Mouse (Mus musculus) c-Kit-positive CD71-positive TER-119-positive erythroid progenitor cells, embryonic 14.5 days (primary cell): ENCODE data around the gene Tnp2.
A peak's percentile ranks its signal among the peaks of the same experiment; 100 is the strongest.
"Not testable (repeated sequence)": the region's sequence is repeated elsewhere in the genome, so short reads cannot be mapped to it uniquely, and the experiment has no call there.

ENCODE experiments used
- DNase-seq: peaks from one replicate; pipeline ENCODE4 v3.0.0-alpha.2; 2013; ENCODE audit warnings: low spot score

Tnp2 gene

DNA sequence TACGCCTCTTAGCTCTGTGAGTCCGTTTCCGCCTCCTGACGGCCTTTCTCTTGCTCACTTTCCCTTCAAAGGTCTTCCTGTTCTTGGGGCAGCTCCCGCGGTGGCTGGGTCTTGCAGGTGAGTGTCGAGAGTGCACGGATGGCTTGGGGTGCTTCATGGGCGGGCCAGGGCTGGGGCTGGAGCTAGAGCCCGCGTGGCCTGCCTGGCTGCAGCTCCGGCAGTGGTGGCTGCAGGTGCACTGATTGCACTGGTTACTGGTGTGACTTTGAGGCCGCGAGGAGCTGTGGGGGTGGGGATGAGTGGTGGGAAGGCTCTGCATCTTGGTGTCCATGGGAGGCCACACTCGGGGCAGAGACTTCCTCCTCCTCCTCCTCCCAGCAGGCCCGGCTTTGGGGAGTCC, at the start of gene Tnp2:
Gene Tnp2, minus strand, starts transcription at position 390 of the 400 bp plus-strand sequence.
- no peak for DNase-seq

DNA sequence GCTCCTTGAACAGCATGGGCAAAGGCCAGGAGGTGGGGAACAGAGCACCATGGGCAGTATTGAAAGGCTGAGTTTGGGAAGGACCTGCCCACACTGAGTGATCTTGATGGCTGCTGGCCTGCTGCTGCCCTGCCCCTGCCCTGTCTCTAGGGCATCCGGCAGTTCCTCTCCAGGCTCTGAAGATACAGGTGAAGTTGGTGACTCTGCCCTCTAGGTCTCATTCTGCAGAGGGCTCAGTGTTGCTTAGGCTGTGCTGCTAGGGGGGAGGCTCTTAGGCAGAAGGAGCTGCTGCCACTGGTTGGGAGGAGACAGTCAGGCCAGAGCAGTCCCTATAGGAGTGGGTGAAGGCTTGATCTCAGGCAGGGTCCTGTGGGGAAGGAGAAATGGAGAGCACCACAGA, 49.4 kb upstream of the Tnp2 start:
- no peak for DNase-seq

DNA sequence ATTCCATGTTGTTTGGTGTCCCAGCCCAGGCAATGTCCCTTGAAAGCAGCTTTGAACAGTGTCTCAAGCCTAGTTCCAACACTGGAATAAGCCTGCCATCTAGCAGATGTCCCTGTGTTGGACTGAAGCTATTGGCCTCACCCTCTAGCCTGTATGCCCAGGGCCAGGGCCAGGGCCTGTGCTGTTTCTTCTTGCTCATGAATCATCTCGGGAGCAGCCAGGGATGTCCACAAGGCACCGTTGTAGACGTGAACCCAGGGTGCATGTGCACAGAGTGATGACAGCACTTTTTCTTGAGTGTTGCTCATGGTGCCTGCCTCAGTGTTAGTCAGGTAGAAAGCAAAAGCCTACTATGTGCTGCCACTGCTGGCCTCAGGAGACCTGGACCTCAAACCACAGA, 48.8 kb upstream of the Tnp2 start:
- no peak for DNase-seq

DNA sequence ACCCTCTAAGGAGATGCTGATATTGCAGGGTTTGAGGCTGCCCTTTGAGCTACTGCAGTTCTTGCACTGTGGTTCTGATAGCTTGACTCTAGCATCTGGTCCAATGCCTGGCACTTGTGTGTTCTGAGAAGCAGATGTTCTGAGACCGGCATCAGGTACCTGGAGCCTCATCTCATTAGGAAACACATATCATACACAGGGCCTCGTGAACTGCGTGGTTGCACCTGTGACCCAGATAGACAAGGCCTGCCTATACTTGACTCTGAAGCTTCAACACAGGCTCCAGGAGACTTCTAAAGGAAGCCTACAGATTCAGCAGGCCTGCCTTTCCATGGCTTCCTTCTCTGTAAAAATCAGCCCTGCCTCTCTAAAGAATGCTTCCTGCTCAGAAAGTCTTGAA, 47.9 kb upstream of the Tnp2 start:
- no peak for DNase-seq

DNA sequence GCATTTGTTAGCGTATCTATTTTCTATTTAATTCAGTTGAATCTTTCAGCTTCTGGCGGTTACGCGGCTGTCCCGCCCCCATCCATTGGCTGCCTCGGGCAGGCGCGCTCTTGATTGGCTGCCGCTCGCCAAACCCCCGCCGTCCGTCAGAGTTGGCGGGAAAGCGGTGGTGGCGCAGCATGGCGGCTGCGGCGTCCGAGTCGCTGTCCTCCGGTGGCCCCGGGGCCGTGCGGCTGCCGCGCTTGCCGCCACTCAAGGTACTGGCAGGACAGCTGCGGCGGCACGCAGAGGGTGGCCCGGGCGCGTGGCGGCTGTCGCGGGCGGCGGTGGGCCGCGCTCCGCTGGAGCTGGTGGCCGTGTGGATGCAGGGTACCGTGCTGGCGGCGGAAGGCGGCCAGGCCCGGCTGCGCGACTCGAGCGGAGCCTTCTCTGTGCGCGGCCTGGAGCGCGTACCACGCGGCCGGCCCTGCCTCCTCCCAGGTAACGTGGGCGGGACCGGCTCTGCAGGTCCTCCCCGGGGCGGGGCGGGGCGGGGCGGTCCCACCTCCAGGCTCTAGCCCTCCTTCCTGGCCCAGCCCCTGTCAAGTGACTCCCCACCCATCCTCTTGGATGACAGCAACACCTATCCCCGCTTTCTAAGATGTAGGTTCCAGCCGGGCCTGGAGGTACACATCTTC, 46.6 kb upstream of the Tnp2 start, which contains the start of gene Rmi2:
Gene Rmi2, plus strand, starts transcription at position 149 of the 677 bp plus-strand sequence.
- DNase-seq: peak; percentile 82

DNA sequence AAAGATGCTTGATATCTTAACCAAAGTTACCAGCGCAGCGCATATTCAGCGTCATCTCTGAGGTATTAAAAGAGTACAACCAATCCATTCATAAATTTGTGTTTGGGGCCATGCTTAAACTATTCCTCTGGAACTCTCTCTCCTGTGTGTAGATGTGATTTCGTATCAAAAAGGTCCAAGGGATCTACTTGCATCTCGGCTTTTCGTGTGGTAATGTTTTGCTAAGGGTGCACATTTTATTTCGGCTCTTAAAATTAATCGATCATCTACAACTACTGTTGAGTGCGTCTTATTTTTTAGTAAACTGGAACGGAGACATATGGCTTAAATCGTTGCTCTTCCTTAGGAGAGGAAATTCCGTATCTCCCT, 46.1 kb upstream of the Tnp2 start:
- DNase-seq: no peak

DNA sequence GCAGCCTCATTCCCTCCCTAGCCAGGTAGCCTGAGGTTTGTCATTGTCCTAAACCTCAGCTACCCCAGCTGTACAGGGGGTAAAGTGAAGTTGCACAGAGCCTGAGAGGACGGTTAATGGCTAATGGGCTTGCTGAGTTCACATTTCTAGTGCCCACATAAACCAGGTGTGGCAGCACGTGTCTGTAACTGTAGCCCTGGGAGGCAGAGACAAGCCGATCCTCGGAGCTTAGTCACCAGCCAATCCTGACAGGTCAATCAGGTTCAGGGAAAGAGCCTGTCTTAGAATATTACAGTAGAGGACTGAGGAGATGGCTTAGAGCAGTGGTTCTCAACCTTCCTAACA, 40.0 kb upstream of the Tnp2 start:
- DNase-seq: no peak

DNA sequence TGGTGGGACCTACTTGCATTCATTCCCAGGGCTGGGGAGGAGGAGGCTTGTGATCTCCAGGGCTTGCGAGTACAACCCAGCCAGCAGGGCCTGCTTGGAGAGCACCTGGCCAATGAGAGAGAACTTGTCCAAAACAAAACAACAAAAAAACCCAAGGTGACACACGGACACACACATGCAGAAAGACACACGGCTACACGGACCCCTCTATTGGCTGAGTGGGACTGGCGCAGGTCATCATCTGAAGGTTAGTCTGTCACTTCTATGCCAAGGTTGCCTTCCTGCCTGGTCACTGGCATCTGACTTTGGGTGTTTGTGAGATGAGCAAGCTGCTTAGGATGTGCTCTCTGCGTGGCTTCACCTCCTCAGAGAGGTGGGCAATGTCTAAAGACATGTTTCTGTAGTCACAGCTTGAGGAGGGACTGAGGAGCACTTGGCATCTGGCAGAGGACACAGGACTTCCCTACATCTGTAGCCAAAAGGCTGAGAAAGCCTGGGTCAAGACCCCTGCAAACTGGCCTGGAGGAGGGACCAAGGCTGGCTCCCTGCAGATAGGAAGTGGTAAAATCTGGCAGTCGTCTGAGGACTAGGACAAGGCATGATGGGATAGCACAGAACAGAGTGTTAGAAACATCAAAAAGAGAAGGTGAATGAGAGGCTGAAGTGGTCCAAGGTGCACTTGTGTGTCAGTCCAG, 39.5 kb upstream of the Tnp2 start:
- no peak for DNase-seq

DNA sequence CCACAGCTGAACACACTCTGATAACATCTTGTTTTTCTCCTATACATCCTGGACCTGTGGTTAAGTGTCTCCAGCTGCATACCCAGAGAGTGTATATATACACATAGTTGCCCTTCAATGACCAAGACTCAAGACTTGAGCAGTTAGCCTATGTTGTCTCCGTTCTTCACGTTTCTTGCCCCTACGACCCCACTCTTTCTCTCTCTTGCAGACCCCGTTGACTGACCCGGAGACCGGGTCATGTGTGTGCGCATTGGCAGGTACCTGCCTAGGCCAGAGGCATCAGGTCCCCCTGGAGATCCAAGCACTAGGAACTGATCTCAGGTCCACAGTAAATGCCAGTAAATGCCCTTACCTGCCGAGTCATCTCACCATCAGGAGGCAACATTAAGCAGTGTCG, 38.8 kb upstream of the Tnp2 start:
- no peak for DNase-seq

DNA sequence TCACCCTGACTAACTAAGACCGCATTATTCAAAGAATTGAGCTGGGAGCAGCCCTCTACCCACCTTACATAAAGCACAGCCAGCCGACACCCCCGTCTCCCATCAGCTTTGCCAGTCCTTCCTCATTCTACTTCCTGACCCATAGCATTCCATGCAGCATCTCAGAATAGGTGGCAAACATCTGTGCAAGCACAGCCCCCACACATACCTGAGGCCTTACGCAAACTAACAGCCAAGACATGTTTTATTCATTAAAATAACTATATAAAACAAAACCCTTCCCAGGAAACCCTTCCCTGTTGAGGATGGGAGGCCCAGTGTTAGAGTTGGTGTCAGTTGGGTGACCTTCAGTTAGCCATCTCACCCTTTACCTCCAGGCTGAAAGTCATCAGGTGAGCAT, 37.4 kb upstream of the Tnp2 start:
- no peak for DNase-seq

DNA sequence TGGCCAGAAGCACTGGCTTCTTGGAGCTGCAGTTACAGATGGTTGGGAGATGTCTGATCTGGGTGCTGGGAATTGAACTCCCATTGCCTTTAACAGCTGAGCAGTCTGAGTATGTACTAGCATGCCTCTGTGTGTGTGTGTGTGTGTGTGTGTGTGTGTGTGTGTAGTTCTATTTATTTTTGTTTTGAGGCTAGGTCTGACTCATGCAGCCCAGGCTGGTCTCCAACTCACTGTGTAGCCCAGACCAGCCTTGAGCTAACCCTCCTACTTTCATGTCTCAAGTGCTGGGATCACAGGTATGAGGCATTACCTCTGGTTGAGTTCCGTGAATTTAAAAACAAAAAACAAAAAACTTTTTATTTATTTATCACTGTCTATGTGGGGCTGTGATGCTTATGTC, 36.1 kb upstream of the Tnp2 start:
- DNase-seq: no peak

DNA sequence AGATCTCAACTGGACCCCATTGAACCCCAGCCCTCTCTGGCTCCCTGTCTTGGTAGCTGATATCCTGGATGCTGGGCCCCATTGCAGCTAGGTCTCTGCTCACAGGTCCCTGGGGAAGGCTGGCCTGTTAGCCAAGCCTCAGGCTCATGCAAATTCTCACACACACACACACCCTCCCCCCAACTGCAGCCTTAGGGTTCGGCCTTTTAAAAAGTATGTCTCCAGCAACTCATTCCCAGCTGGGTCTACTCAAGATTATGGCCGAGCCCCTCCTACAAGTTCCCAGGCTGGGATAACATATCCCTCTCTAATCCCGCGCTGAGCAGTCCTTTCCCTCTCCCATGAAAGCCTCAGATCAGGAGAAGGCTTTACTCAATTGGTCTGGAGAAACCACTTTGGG, 32.9 kb upstream of the Tnp2 start:
- no peak for DNase-seq

DNA sequence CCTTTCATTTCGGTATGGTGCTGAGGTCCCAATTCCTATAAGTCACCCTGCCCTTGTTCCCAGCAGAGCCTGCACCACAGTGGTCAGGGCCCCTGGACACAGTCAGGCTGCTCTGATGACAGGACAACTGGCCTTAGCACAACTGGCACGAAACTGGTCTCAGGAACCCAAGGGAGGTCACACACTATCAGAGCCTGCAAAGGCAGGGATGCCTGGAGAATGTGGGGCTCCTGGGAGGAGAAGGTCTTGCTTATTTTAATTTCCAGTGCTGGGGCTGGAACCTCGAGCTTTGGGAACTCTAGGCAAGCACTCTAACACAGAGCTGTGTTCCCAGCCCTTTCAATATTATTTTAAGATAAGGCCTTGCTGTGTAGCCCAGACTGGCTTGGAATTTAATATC, 31.5 kb upstream of the Tnp2 start:
- DNase-seq: no peak

DNA sequence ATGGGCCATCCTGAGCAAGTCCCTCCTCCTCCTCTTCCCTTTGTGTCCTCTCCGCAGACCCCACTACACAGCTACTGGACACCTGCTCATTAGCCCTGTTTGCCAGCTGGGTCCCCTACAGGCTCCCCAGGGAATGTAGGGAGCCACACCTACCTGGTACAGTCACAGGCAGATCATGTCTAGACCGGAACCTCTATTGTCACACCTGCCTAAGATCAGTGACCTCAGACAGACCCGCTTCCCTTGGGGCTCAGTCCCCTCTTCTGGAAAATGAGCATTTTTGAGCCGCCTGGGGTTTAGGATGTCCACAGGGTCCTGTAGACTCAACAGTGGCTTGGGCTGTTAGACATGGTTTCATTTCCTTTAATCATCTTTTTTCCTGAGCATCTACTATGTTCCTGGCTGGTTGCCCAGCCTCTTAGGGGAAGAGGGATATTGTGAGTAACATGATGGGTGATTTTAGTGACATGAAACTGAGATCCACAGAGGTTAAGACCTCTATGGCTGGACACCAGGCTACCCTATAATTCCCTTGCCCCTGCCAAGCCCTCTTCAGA, 30.2 kb upstream of the Tnp2 start:
- no peak for DNase-seq

DNA sequence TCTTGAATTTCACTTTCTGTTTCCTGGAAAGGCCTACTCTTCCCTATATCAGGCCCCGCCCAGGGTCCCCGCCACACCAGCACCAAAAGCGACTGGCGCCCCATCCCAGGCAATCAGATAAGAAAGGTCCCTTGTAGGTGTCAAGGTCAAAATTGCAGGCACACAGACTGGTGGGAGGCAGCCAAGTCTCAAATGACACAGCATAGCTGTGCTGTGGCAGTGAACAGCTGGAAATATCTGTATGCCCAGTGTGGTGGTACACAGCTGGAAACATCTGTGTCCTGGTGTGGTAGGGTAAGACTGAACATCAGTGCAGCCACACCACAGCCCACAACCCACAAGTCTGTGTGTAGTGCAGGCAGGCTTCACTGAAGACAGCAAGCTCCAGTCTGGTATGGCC, 26.4 kb upstream of the Tnp2 start:
- DNase-seq: no peak

DNA sequence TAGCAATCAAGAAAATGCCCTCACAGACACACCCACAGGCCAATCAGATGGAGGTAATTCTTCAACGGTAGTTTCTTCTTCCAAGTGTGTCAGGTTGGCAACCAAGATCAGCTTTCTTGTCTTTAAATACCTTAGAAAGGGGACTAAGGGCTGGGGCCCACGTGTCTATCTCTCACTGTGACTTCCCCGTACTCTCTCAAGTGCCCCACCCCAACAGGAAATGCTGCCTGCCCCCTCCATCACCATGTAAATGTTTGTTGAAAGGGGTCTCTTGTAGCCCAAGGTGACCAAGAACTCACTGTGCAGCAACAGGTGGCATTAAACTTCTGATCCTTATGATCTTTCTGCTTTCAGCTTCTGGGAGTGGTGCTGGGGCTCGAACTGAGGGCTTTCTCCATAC, 25.3 kb upstream of the Tnp2 start:
- DNase-seq: no peak

DNA sequence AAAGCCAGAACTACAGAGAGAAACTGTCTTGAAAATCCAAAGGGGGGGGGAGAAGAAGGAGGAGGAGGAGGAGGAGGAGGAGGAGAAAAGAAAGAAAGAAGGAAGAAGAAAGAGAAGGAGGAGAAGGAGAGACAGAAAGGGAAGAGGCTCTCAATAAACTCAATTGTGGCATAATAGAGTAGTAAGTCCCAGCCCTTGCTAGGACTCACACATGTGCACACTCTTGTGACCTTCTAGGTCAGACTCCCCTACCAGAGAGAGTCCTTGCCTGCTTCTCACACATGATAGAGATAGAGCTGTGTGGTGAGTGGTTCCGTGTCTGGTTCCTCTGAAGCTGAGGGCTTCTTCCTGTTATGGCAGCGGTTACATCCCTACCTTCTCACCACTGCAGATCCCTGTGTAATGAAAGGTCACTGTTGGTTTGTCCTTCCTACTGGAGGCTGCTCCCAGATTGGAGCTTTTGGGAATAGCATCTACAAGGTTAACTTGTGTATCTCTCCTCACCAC, 24.5 kb upstream of the Tnp2 start, which contains the start of gene Gm11172:
Gene Gm11172, plus strand, starts transcription at position 51 of the 507 bp plus-strand sequence.
- DNase-seq: no peak

DNA sequence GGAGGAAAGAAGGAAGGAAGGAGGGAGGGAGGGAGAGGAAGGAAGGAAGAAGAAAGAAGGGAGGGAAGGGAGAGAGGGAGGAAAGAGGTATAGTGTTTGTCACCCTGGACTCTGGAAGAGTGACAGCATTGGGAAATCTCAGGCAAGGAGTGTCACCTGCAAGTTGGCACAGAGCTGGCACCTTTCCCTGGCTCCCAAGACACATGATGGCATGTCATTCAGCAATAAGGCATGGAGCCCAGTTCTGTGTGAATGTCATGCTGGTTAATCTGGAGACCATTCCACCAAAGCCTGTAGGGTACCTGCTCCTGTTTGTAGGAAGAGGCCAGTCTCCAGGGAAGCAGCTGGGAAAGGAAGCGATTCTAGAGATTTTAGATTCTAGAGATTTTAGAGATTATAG, 21.9 kb upstream of the Tnp2 start:
- DNase-seq: no peak

DNA sequence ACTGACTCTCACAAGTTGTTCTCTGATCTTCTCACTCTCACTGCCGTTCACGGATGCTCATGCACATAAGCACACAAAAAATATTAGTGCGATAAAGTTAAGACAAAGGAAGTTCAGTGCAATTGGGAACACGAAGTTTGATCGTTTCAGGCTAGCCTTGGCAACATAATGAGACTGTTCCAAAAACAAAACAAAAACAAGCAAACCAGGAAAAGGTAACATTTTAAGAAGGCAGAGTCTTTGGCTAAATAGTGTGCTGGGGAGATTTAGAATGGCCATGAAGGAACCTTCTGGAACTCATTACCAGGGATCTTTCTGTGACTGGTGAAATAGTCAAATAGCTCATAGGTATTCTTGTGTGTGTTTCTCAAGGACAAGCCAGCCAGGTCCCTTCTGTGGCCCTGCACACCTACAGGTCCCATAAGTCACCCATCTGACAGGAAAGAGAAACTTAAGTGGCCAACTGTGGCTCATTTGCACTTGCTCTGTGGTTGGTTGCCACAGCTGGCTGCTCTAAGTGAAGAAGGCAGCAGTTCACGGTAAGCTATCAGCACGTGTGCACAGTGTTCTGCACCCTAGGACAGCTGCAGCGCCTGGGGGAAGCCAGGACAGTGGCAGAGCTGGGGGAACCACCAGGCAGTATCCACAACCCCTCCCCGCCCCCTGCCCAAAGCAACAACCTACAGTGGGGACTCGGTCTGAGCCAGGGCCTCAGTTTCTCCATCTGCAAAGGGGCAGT, 17.5 kb upstream of the Tnp2 start, which contains the start of gene Prm1:
Gene Prm1, minus strand, starts transcription at position 51 of the 739 bp plus-strand sequence.
- DNase-seq: no peak

DNA sequence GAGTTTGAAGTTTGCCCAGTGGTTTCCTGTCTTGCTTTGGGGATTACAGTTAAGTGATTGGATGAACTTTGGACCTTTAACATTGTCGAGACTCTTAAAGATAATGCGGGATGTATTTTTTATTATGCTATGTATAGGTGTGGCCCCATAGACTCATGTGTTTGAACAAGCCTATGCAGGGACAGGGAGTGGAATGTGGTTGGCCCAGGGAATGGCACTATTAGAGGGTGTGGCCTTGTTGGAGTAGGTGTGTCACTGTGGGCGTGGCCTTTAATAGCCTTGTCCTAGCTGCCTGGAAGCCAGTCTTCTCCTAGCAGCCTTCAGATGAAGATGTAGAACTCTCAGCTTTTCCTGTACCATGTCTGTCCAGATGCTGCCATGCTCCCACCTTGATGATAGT, 14.0 kb upstream of the Tnp2 start:
- not testable (repeated sequence) for DNase-seq

DNA sequence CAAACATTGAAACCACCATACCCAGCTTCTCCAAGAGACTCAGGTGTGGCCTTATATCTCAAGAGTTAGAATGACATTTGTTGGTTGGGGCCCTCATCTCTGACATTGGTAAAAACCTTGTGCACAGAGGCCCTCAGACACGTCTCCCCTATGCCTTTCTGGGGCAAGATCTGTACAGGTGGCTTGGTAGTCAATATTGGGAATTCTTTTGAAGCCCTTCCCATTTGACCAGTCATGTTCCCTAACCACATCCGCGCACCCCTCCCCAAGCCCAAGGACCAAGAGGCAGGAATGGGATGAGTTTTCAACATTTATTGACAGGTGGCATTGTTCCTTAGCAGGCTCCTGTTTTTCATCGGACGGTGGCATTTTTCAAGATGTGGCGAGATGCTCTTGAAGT, 7.6 kb upstream of the Tnp2 start, which contains the start of gene Prm2:
Gene Prm2, minus strand, starts transcription at position 101 of the 400 bp plus-strand sequence.
- no peak for DNase-seq

DNA sequence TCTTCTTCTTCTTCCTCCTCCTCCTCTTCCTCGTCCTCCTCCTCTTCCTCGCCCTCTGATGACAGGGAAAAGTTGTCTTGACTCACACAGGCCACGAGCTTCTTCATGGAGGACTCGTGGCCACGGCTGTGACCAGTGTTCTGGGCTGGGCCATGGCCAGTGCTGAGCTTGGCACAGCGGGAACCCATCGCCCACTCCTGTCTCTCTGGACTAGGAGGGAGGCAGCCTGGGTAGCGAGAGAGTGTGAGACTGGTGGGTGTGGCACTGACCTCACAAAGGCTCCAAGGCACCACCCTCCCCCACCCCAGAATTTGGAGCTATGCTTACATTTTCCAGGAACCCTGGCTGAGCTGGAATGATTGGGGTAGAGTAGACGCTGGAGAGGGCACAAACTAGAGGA, 2.2 kb upstream of the Tnp2 start, which contains the start of gene Prm3:
Gene Prm3, minus strand, starts transcription at position 213 of the 400 bp plus-strand sequence.
- DNase-seq: no peak
